Mouse (Mus musculus): ENCODE measurements around the gene Nrxn3. TPM values are rescaled to one million over a fixed set of nuclear protein-coding genes. Genes with fewer than 3 reads are reported as not detected.

Gene Nrxn3
- total RNA-seq, 2 experiments from 2014 or later, result 183 to 208 TPM

- Histone ChIP-seq H3K4me3 (no peak overlapping the region), H3K27ac (no peak overlapping the region)
- DNase-seq (ENCODE audit: low spot score in 2 of 2), result no peak
- no peak for TF ChIP-seq CTCF (conservative IDR thresholded peaks at IDR 0.05)
Observed at GRCm38 (mm10) chr12:88966329-88966728, 243.7 kb downstream of the Nrxn3 start.

GRCm38 (mm10) chr12:88976621-88977020 lies 253.9 kb downstream of the Nrxn3 start:
- H3K27ac ChIP-seq, result no peak overlapping the region; the same call in 1 of the 2 replicates
- DNase-seq (ENCODE audit: low spot score in 2 of 2), result no peak
- H3K4me3 ChIP-seq, result no peak overlapping the region
- no peak for TF ChIP-seq CTCF (conservative IDR thresholded peaks at IDR 0.05)

DNA sequence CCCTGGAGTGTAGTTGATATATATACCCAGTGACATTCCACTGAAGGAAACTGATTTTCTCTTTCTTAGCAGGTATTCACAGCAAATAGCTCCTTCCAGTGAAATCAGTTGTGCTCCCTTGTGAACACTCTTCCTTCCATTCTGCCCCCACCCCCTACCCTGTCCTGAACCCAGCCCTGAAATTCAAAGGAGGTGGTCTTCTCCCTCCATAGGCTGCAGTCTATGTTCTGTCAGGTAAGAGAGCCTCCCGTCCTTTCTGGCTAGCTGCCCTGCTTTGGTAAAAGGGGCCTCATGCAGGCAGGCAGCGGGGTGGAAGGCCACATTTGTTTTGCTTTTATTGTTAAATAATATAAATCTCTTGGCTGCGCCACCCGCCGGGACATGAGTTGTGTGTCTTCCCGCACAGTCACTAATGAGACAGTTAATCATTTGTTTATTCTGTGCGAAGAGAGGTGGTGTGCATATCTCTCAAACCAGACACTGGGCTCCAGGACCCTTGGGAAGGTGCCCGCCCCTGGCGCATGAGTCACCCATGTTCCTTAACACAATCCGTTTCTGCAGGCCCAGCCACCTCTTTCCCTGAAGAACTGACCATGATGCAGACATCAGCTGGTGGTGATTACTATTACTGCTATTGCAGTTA lies 261.1 kb downstream of the Nrxn3 start:
- Histone ChIP-seq H3K4me3 (no peak overlapping the region), H3K27ac (no peak overlapping the region)
- no peak for TF ChIP-seq CTCF (conservative IDR thresholded peaks at IDR 0.05)
- DNase-seq (ENCODE audit: low spot score in 2 of 2), result no peak

DNA sequence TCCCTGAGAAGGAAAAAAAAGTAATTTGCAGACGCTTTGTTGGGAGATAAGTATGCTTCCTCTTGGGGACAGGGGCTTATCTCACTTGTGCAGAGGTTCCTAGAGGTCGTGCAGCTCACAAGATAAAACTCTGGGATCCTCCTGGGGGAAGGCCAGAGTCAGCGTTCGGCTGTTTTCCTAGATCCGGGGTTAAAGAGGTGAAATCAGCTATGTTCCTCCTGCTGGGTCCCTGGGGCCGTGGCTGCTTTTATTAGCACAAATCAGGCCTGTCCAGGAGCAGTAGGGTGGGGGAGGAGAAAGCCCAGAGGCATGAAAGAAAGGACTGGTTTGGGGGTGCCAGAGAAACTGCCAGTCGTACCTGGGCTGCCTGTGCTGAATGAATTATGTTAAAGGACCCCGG lies 261.7 kb downstream of the Nrxn3 start:
- DNase-seq (ENCODE audit: low spot score in 2 of 2), result no peak
- TF ChIP-seq CTCF (conservative IDR thresholded peaks at IDR 0.05), result no peak
- H3K27ac ChIP-seq, result no peak overlapping the region

DNA sequence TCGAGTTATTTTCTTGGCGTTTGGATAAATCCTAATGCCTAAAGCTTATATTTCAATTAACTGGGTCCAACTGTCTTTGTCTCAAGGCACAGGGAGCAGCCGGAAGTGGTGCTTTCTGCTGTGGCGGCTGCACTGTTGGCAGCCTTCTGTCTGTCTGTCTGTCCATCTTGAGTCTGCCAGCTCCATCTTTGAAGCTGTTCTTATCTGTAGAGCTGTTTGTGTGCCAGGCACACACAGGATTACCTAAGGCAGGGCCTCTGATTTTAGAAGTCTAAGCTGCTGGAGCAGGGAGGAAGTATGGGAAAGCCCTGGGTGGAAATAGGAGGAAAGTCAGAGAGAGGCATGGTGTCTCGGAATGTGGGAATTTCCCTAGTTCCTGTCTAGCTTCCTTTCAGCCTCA lies 262.1 kb downstream of the Nrxn3 start:
- no peak overlapping the region for H3K27ac ChIP-seq
- DNase-seq (ENCODE audit: low spot score in 2 of 2), result no peak
- no peak for TF ChIP-seq CTCF (conservative IDR thresholded peaks at IDR 0.05)
- H3K4me3 ChIP-seq, result no peak overlapping the region

More for the DNA sequence above, 261.7 kb downstream of the Nrxn3 start:
- H3K4me3 ChIP-seq, result no peak overlapping the region

- H3K4me3 ChIP-seq, result no peak overlapping the region
- peak; percentile 36 for TF ChIP-seq CTCF (conservative IDR thresholded peaks at IDR 0.05)
- DNase-seq (ENCODE audit: low spot score in 2 of 2), result no peak
Observed at GRCm38 (mm10) chr12:88987046-88987445, 264.4 kb downstream of the Nrxn3 start.

DNA sequence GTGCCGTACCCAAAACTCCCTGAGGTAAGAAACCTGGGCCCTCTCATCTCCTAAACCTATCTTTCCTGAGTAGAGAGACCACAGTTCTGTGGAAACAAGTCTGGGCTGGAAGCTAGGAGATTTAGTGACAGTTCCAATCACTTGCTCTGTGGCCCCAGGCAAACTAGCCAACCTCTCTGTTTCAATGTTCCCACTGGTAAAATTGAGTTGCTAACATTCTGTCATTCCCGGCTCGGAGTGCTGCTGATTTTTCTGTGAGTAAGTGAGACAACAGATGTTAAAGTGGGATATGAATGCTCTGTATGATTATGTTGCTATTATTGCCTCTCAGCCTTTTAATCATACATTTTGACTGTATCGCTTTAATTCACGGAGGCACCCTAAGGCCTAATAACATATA lies 268.1 kb downstream of the Nrxn3 start:
- no peak for TF ChIP-seq CTCF (conservative IDR thresholded peaks at IDR 0.05)
- peak in 1 of 2 experiments; percentile 45 for DNase-seq (ENCODE audit: low spot score in 2 of 2)
- Histone ChIP-seq H3K27ac (peak overlapping the region; percentile 63), H3K4me3 (no peak overlapping the region)

More at GRCm38 (mm10) chr12:88987046-88987445, 264.4 kb downstream of the Nrxn3 start:
- no peak overlapping the region for H3K27ac ChIP-seq

DNA sequence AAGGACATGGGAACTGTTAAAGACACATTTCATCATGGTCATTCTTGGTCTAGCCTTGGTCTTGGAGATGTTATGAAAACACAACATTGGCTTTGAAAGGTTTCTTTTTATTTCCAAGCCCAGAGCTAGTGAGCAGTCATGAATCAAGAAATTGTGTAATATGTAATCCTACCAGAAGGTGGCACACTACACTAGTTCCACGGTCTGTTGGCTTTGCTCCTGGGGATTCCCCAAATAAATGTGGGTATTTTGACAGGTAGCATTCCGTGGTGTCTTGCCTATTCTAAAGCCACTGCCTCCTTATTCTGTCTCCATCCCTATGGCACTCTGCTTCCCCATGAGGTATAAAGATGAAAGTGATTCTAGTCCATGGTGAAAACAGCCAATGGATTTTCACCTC lies 269.5 kb downstream of the Nrxn3 start:
- DNase-seq (ENCODE audit: low spot score in 2 of 2), result peak; percentile 40 to 41
- H3K27ac ChIP-seq, result no peak overlapping the region
- peak; percentile 92 for TF ChIP-seq CTCF (conservative IDR thresholded peaks at IDR 0.05)
- no peak overlapping the region for H3K4me3 ChIP-seq

DNA sequence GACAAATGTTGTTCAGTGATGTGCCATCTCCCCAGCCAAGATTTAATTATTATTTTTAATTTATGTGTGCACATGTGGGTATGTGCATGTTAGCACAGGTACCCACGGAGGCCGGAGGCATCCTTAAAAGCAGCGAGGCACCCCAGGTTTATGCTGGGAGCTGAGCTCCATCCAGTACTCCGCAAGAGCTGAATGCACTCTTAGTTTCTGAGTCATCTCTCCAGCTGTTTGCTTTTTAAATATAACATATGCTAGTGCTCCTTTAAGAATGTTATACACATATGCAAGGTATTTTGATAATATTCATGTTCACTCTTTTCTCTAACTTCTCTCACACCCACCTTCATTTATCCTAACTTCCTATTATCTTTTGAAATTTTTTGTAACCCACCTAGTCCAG lies 271.1 kb downstream of the Nrxn3 start:
- Histone ChIP-seq H3K27ac (peak overlapping the region; percentile 18; the same call in 1 of the 2 replicates), H3K4me3 (no peak overlapping the region)
- DNase-seq (ENCODE audit: low spot score in 2 of 2), result no peak
- no peak for TF ChIP-seq CTCF (conservative IDR thresholded peaks at IDR 0.05)

- Histone ChIP-seq H3K27ac (no peak overlapping the region; the same call in 1 of the 2 replicates), H3K4me3 (no peak overlapping the region)
- TF ChIP-seq CTCF (conservative IDR thresholded peaks at IDR 0.05), result no peak
- no peak for DNase-seq (ENCODE audit: low spot score in 2 of 2)
Observed at GRCm38 (mm10) chr12:89016436-89016835, 293.8 kb downstream of the Nrxn3 start.

- TF ChIP-seq CTCF (conservative IDR thresholded peaks at IDR 0.05), result no peak
- no peak for DNase-seq (ENCODE audit: low spot score in 2 of 2)
- no peak overlapping the region for H3K4me3 ChIP-seq
- no peak overlapping the region for H3K27ac ChIP-seq
Observed at GRCm38 (mm10) chr12:89025180-89025579, 302.5 kb downstream of the Nrxn3 start.

DNA sequence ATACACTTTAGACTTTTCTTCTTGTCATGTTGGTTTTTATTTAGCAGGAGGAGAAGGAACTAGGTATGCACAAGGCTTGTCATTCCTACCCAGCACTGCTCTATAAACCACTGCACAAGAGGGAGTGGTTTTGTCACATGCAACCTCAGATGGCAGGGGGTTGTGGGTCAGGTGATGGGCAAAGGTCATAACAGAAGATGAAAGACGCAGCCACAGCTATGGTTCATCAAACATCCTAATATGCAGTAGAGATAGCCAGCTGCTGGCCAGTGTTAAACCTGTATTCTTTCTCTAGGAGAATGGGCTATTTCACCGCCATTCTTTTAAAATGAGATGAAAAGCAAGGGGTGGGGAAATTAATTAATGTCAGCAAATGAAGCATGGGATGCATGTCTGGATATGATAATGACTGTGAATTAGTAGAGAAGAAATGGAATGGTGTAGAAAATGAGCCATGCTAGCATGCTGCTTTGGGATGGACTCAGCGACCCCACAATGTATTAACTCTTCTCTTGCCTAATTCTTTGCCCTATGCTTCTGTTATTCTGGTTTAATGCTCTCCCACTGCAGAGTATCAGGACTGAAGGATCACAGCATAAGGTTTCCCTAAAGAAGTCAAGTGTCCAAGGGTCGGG lies 313.4 kb downstream of the Nrxn3 start:
- no peak overlapping the region for H3K4me3 ChIP-seq
- no peak overlapping the region for H3K27ac ChIP-seq
- no peak for DNase-seq (ENCODE audit: low spot score in 2 of 2)
- TF ChIP-seq CTCF (conservative IDR thresholded peaks at IDR 0.05), result no peak

- no peak for DNase-seq (ENCODE audit: low spot score in 2 of 2)
- no peak overlapping the region for H3K4me3 ChIP-seq
- no peak for TF ChIP-seq CTCF (conservative IDR thresholded peaks at IDR 0.05)
- H3K27ac ChIP-seq, result no peak overlapping the region
Observed at GRCm38 (mm10) chr12:89040151-89040550, 317.5 kb downstream of the Nrxn3 start.

All from layer of hippocampus, adult 2 months (tissue).